Mouse (Mus musculus): Measurements from ENCODE around the gene Camk1d. TPM values are rescaled to one million over a fixed set of nuclear protein-coding genes. Genes with fewer than 3 reads are reported as not detected.

Camk1d gene
- polyA plus RNA-seq, 1 experiment, result 9.0 TPM

GRCm38 (mm10) chr2:5672906-5673589 is 41.3 kb downstream of the Camk1d start:
- 76% methylated on average over 7 of the region's 7 CpGs for WGBS
- no peak for DNase-seq (ENCODE audit: low read depth, low spot score)

GRCm38 (mm10) chr2:5670146-5670545 is 44.2 kb downstream of the Camk1d start:
- DNase-seq (ENCODE audit: low read depth, low spot score), result no peak
- 97% methylated on average over 10 of the region's 10 CpGs for WGBS

DNA sequence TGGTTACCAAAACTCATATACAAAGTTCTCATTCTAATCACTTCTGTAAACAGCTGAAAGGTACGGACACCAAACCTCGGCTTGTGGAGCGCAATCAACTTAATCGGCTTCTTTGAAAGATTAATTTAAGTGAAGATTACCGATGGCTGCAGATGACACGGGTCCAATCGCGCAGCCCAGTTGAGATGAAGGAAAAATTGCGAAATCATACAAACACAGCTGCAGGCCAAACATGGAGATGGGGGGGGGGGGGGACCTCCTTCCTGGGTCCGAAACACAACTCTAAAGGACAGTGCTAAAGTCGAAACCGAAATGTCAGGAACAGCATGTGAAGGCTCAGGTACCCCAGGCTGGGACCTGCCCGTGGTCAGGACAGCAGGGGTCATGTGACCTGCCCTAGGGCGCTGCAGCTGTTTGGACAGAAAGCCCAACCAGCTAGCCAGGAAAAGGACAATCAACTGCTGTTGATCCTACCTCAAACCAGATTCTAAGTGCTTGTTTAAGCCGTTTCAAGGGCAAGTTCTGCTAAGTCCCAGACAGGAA is 44.7 kb downstream of the Camk1d start:
- 67% methylated on average over 15 of the region's 15 CpGs for WGBS

GRCm38 (mm10) chr2:5668940-5669339 is 45.4 kb downstream of the Camk1d start:
- no peak for DNase-seq (ENCODE audit: low read depth, low spot score)
- 84% methylated on average over 4 of the region's 4 CpGs for WGBS

More for the DNA sequence above, 44.7 kb downstream of the Camk1d start:
- no peak for DNase-seq (ENCODE audit: low read depth, low spot score)

DNA sequence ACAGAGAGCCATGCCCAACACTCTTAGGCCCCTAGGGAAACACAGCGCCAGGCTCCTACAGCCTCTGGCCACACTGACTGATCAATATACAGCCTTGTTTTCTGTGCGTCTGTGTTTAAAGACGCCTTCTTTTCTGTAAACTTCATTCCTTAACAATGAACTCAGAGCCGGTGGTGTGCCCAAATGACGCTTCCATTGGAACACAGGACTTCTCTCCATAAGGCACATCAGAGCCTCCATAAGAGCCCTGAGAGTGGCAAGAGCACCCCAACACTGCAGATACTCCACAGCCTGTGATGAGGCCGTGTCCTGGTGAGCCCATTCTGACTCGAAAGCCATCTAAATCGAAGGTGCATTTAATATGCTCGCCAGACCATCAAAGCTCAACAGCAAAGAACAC is 50.8 kb downstream of the Camk1d start:
- DNase-seq (ENCODE audit: low read depth, low spot score), result no peak
- WGBS, result 94% methylated on average over 9 of the region's 9 CpGs

DNA sequence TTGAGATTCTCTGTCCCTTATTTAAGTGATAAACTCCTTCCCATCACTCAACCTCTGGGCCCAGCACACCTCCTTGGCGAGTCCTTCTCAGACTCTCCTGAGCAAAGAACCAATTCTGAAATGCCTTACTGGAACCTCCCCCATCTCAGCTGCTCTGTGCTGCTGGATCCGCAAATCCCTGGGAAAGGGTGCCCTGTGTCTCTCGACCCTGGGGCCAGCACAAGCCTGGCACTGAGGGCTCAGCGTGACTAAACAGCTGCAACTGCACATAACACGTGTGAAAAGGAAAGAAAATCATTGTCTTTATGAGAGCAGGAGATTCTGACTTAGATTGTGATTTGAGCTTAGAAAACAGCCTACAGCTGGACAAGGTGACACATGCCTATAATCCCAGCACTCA is 52.4 kb downstream of the Camk1d start:
- WGBS, result 79% methylated on average over 5 of the region's 5 CpGs
- DNase-seq (ENCODE audit: low read depth, low spot score), result no peak

DNA sequence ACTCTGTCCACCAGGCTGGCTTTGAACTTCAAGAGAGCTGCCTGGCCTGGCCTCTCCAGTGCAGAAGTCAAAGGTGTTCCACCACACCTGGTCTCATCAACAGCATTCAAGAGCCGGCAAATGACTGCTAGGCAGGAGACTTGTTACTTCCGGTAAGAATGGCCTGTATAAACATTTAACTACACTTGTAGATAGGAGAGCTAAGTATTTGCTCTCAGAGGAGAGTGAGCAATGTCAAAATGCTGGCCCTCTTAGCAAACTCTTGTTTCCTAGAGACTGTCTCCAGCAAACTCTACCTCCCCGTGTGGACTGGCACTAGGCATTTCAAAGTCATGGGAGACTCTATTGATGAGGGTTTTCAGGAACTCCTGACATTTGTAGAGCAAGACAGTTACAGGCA is 56.3 kb downstream of the Camk1d start:
- 35% methylated on average over 3 of the region's 3 CpGs for WGBS
- DNase-seq (ENCODE audit: low read depth, low spot score), result no peak

GRCm38 (mm10) chr2:5656326-5656725 is 58.0 kb downstream of the Camk1d start:
- WGBS, result 78% methylated on average over 3 of the region's 3 CpGs
- no peak for DNase-seq (ENCODE audit: low read depth, low spot score)

DNA sequence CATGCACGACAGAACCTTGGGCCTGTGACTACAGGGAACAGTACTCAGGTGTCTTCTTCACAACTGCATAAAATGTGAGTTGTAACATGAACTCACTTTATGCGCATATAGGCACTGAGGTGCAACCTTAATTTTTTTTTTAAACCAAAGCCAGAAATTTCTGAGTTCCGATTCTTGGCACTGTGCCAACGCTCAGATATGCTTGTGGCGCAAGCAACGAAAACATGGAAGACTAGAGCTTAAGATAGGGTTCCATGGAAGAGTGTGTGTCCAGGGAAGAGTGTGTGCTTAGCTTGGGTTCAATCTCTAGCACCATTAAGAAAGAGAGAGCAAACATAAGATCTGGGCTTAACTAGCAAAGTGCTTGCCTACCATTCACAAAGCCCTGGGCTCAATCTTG is 62.2 kb downstream of the Camk1d start:
- 73% methylated on average over 6 of the region's 6 CpGs for WGBS
- no peak for DNase-seq (ENCODE audit: low read depth, low spot score)

GRCm38 (mm10) chr2:5651285-5651870 is 62.9 kb downstream of the Camk1d start:
- DNase-seq (ENCODE audit: low read depth, low spot score), result no peak
- 69% methylated on average over 10 of the region's 10 CpGs for WGBS

DNA sequence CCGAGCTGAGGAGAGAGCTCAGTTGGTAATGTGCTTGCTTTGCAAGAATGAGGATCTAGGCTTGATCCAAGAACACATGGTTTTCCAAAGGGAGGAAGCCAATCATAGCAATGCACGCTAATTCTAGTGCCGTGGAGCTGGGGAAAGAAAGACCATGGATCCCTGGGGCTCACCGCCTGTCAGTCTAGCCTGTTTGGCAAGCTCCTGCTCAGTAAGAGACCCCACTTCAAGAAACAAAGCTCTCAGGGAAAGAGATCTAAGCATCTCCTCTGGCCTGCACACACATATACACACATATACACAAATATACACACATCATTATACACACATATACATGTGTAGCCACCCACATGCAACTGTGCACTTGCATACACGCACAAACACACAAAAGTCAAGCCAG is 65.1 kb downstream of the Camk1d start:
- 88% methylated on average over 5 of the region's 5 CpGs for WGBS
- DNase-seq (ENCODE audit: low read depth, low spot score), result no peak

- WGBS, result 53% methylated on average over 6 of the region's 6 CpGs
- no peak for DNase-seq (ENCODE audit: low read depth, low spot score)
Observed at GRCm38 (mm10) chr2:5648764-5649163, 65.6 kb downstream of the Camk1d start.

- peak; percentile 38 for DNase-seq (ENCODE audit: low read depth, low spot score)
- WGBS, result 42% methylated on average over 5 of the region's 5 CpGs
Observed at GRCm38 (mm10) chr2:5646322-5646721, 68.0 kb downstream of the Camk1d start.

DNA sequence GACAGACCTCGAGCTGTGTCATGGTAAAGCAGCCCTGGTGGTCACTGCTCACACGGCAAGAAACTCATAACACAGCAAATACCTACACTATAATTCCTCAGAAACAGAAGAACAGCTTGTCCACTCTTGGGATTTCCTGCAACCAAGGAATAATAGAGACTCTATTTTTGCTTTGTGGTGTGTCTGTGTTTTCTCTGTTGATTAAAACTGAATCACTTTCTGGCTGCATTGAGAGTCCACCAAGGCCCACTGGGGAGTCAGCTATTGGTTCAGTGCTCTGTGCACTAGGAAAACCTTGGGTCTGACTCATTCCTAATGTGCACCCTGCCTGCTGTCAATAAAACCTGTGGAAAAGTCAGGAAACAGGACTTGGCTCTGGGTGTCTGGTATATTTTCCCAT is 68.7 kb downstream of the Camk1d start:
- 90% methylated on average over 2 of the region's 2 CpGs for WGBS
- DNase-seq (ENCODE audit: low read depth, low spot score), result no peak

- WGBS, result 92% methylated on average over 3 of the region's 3 CpGs
- no peak for DNase-seq (ENCODE audit: low read depth, low spot score)
Observed at GRCm38 (mm10) chr2:5643937-5644336, 70.4 kb downstream of the Camk1d start.

GRCm38 (mm10) chr2:5643226-5643625 is 71.1 kb downstream of the Camk1d start:
- WGBS, result 55% methylated on average over 7 of the region's 7 CpGs
- no peak for DNase-seq (ENCODE audit: low read depth, low spot score)

GRCm38 (mm10) chr2:5642624-5643023 is 71.7 kb downstream of the Camk1d start:
- no peak for DNase-seq (ENCODE audit: low read depth, low spot score)
- 61% methylated on average over 5 of the region's 5 CpGs for WGBS

GRCm38 (mm10) chr2:5641678-5642077 is 72.6 kb downstream of the Camk1d start:
- WGBS, result 39% methylated on average over 5 of the region's 5 CpGs
- DNase-seq (ENCODE audit: low read depth, low spot score), result no peak

- 65% methylated on average over 5 of the region's 5 CpGs for WGBS
- no peak for DNase-seq (ENCODE audit: low read depth, low spot score)
Observed at GRCm38 (mm10) chr2:5640586-5640985, 73.7 kb downstream of the Camk1d start.

GRCm38 (mm10) chr2:5636801-5637742 is 77.2 kb downstream of the Camk1d start:
- WGBS, result 67% methylated on average over 14 of the region's 14 CpGs
- DNase-seq (ENCODE audit: low read depth, low spot score), result no peak
